Mouse (Mus musculus) layer of hippocampus, adult 11-12 months (tissue): ENCODE data around the gene Dhx37.
"Not testable (repeated sequence)": the region's sequence is repeated elsewhere in the genome, so short reads cannot be mapped to it uniquely, and the experiment has no call there.

ENCODE experiments used
- DNase-seq: peaks from one replicate; pipeline ENCODE4 v3.0.0; 2022; ENCODE audit warnings: low spot score

The Dhx37 gene

DNA sequence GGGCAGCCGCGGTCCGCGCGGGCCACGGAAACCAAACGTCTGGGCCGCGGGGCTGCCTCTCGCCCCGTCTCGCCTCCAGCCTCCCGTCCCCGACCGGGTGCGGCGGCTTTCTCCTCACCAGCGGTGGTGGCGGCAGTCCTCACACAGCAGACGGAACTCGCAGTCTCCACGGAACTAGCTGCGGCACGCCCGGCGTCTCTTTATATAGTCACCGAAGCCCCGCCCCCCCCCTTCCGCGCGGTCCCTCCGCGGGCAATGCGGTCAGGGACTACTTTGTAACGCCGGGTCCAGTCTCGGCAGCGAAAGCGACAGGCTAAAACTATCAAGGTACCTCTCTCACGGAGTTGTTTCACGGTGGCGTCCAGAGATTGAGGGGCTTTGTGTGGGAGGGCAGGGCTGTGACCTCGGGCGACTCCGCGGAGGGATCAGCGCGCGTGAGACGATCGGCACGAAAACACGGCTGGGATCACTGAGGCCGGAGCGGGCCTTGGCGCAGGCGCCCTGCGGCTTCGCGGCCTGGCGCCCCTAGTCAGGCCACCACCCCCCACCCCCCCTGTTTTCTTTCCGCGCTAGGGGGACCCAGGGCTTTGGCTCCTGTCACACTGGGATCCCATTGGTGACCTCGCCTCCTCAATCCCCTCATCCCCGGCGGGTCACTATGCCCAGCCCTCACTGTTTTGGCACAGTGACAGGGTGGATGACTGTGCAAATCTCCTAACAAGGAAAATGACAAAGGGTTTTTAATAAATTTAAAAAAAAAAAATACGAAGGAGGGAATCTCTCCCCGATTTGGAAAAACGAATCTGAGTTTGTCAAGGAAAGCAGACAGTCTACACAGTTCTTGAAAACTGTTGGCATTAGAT is 44.1 kb downstream of the Dhx37 start, which contains the start of gene Ubc:
Ubc (minus strand) TSS at position 624 of the 863 bp plus-strand sequence.
- DNase-seq, result peak; percentile 92

DNA sequence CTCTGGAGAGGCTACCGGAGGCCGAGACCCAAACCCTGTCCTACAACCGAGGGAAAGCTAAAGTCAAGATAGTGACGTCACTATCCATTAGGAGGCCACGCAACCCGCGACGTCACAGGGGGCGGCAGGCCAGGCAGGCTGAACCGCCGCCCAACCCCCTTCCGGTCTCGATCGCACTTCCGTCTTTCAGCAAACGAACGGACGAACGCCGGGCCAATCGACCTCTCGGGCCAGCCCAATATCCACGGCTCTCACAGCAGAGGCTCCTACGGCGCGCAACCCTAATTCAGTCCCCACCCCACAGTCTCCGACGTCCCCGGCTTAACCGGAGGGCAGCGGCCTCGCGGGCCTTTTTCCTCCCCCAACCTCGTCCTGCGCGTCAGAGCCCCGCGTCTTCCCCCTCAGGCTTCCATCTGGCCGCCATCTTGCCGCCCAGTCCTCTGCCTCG is 44.8 kb downstream of the Dhx37 start, which contains the start of gene Gm10382:
Gm10382 (plus strand) TSS at position 192 of the 448 bp plus-strand sequence.
- DNase-seq, result peak; percentile 86

DNA sequence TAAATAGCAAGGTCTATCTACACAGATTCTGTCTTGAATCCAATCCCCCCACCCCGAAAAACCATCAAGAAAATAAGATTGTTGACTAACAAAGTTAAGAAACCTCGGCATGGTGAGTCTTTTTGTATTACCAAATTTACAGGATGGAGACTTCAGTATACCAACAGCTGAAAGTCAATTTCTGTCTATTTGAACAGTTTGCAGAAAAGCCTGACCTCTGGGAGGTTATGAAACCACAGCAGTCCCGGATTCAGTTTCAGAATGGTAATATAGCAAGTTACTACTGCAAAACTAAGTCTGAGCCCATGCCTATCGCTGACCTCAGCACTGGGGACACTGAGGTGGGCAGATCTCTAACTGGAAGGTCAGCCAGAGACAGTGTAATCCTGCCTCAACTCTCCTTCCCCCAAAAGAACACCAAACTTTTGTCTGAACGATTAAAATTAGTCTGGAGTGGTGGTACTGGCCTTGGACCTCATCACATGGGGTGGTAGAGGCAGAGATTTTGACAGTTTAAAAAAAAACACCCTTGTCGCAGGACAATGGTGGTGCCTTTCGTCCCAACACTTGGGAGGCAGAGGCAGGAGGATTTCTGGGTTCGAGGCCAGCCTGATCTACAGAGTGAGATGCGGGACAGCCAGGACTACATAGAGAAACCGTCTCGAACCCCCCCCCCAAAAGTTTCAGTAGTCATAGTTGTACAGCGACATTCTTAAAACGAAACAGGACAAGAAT is 45.4 kb downstream of the Dhx37 start:
- DNase-seq, result no peak

DNA sequence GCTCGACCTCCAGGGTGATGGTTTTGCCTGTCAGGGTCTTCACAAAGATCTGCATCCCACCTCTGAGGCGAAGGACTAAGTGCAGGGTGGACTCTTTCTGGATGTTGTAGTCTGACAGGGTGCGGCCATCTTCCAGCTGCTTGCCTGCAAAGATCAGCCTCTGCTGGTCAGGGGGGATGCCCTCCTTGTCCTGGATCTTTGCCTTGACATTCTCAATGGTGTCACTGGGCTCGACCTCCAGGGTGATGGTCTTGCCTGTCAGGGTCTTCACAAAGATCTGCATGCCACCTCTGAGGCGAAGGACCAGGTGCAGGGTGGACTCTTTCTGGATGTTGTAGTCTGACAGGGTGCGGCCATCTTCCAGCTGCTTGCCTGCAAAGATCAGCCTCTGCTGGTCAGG is 46.6 kb downstream of the Dhx37 start:
- DNase-seq, result not testable (repeated sequence)

DNA sequence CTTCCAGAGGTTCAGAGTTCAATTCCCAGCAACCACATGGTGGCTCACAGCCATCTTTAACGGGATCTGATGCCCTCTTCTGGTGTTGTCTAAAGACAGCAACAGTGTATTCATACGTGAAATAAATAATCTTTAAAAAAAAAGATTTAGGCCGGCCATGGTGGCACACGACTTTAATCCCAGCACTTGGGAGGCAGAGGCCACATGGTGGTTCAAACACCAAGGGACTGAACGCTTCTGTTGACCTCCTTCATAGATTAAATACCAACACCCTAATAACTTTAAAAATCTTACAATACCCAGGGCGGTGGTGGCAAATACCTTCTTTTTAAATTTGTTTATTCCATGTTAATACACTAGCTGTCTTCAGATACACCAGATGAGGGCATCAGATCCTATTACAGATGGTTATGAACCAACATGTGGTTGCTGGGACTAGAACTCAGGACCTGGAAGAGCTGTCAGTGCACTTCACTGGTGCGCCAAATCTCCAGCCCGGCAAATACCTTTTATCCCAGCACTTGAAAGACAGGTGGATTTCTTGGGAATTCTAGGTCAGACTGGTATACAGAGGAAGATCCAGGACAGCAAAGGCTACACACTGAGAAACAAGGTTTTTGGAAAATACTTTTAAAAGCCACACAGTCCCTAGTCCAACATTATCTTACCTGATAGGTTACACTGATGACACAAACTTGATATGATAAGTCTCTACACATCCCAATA is 48.5 kb downstream of the Dhx37 start:
- DNase-seq, result no peak

DNA sequence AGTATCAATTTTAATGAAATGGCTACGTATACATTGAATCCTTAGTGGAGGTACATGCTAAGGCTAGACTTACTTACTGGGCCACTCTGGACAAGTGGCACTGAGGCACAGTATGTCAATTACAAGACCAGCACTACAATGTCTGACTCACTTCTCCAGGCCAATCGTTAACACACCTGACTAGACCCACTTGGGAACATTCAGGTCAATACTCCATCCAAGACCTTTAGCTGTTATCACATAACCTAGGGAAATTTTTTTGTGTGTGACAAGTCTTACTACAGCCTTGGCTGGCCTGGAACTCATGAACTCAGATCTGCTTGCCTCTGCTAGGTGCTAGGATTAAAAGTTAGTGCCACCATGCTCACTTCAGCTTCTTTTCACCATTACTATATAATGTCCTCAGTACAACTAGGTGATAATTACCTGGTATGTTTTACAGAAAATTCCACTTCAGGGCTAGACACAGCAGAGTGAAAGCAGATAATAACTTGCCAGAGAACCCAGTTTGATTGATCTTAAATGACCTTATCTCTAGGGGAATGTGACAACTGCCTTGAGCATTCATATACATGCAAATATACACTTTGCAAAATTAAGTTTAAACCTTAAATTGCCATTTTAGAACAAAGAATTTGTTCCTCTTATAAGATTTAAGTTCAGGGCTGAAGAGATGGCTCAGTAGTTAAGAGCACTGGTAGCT is 49.3 kb downstream of the Dhx37 start:
- no peak for DNase-seq

DNA sequence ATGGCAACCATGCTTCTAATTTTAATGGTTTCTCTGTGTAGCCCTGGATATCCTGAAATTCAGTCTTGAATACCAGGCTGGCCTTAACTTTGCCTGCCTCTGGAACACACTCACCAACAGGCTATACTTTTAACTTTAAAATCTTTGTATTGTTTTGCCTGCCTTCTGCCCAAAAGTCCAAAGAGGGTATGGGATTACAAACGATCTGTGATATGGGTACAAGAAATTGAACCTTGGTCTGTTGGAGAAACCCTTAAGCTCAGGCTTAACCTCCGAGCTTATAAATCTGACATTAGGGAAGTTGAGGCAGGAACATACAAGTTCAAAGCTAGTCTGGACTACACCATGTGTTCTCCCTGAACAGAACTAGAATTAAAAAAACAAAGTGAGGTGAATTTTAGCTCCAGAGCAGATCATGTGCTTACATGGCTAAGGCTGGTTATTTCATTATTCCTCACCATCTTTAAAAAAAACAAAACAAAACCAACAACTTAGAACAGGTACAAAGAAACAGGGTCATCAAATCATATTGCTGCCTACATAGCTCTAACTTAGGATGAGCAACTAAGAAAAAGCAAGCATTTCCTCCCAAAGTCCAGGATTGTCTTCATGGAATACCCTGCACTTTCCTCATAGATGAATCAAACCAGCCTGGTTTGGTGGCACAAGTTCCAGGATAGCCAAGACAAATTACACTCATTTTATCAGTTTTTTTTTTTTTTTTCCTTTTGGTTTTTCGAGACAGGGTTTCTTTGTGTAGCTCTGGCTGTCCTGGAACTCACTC is 50.1 kb downstream of the Dhx37 start:
- no peak for DNase-seq

DNA sequence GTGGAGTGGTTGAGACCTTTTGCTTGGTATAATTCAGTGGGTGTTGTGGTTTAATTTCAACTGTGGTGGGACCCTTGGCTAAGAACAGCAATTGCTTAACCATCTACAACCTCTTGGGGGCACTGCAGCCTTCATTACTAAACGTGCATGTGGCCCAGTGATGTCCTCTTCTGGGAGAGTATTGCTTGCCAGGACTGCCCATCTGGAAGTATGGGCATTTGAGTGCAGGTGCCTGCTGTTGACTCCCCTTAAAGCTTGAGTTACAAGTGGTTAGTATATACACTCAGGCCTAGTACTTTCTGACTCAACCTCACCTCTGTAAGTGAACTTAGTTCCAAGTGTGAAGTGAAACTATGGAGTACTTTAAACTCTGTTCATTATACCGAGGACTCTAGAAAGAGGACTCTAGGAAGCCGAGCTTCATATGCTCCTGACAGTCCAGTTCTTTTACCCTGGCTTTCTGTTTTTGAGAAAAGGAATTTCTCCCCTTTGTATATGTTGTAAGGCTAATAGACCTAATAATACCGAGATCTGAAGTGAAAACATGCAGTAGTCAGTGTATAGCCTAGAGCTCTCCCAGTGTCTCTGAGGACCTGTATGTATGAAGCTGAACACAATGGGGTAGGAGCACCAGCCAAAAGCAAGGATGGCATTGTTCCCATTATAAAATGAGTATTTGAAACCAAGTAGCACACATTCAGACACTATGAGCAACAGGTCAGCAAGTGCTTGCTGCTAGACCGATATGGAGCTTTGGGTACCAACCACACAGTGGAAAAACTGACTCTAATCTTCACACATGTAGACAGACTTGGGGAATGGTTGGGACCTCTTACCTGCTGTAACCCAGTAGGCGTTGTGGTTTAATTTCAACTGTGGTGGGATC is 51.0 kb downstream of the Dhx37 start:
- DNase-seq, result peak; percentile 72

DNA sequence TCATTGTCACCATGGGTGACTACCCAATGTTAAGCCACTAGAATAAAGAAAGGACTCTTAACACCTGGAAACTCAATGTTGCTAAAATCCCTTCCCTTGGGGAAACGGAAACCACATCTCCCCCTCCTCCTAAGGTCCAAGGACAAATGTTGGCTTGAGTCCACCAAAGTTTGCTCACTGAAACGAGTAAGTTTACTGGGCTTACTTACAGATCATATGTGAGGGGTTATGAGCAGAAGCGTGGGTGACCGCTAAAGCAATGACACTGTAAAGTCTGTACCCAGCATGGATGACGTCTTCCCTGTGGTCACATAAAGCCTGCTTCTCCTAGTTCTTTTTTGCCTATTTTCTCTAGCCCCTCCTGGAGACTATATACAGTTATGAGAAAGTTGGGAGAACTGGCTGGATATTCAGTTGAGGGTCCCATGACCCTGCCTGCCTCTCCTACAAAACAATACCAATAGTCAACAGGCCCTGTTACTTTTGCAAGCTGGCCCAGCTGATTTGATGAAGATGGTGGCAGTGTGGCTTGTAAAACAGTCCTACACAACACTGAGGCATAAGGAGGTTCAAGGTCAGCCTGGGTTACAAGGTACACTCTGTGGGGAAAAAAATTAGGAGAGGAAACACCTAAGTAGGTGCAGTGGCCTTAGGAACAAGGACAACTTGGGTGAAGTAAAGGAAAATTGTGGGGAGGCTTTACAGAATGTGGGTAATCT is 51.8 kb downstream of the Dhx37 start:
- DNase-seq, result no peak

DNA sequence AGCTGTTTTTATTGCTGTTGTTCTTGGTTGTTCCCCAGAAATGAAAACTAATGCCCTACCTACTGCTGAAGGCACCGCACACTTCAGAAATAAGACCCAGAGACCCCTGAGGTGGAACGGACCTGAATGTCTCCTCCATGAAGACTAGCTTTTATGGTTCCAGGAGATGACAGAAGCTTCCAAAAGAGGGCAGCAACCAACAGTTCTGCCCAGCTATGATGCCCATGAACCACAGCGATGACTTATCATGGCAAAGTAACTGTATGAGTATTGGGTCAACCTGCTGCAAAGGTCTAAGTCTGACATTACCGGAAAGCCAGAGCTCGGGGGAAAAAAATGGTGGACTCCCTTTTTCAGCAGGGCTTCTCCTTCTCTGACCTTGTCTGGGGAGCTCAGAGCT is 55.0 kb downstream of the Dhx37 start:
- DNase-seq, result no peak

DNA sequence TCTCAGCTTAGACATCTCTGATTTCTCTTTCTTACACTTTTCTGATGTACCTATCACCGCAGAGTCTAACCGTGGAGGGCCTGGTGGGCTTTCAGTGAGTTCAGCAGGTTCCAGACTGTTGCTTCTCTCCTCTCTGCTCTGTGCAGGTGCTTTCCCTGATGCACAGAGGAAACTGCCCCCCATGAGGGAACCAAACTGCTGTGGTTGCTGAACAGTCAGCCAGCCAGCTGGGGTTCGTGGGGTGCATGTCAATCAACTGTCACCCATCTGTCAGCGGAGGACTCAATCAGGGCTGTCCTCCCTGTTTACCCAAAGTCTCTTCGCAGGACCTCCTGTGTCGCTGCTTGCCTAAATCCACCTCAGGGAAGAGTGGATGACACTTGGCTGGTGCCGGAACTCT is 56.7 kb downstream of the Dhx37 start:
- no peak for DNase-seq

DNA sequence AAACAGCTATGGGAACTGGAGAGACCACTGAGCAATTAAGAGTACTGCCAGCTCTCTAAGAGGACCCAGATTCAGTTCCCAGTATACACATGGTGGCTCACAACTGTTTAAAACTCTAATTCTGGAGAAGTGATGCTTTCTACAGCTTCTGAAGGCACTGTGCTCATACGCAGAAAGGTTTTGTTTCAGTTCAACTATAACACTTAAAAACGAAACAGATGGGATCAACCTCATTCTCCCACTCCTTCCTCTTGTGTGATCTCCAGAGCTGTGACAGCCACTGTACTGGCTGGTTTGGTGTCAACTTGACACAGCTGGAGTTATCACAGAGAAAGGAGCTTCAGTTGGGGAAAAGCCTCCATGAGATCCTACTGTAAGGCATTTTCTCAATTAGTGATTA is 58.0 kb downstream of the Dhx37 start:
- DNase-seq, result no peak

DNA sequence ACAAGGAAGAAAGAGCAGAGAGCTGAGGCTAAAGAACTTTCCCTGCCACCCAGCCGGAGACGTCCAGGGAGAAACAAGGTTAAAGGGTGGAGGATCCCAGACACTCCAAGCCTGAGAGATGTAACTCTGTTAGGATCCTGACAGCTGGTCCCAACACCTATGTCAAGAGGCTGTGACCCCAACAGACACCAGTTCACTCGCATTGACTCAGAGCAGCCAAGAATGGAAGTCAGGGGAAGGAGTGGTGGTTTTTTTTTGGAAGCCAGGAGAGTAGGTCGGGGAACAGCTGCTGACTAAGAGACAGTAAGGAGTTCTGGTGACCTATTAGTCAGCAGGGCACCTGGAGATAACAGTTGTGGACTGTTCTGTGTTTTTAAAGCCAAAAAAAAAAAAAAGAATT is 61.9 kb downstream of the Dhx37 start:
- DNase-seq, result no peak

DNA sequence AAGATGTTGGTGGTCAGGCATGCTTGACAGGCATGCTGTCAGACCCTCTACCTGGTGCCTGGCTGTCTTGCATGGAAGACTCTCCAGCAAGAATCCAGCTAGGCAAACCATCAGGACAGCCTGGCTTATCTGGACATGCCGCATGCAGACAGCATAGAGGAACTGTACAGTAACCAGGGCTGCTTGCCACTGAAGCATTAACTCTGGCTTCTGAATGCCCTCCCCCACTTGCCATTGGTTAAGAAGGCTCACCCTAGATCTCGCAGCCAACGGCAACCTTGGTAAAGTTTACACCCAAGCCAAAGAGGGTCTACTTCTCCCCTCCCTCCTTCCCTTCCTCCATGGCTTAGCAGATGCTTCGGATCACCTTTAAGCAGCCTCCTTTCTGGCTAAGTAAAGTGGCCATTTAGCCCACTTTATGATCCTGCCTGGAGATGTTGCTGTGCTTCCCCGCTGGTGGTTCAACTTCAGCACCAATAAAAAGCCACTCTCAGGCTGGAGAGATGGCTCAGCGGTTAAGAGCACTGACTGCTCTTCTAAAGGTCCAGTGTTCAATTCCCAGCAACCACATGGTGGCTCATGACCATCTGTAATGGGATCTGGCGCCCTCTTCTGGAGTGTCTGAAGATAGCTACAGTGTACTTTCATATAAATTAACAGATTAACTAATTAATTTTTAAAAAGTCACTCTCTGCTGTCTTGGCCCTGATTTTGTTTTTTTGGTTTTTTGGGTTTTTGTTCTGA is 62.8 kb downstream of the Dhx37 start:
- no peak for DNase-seq

DNA sequence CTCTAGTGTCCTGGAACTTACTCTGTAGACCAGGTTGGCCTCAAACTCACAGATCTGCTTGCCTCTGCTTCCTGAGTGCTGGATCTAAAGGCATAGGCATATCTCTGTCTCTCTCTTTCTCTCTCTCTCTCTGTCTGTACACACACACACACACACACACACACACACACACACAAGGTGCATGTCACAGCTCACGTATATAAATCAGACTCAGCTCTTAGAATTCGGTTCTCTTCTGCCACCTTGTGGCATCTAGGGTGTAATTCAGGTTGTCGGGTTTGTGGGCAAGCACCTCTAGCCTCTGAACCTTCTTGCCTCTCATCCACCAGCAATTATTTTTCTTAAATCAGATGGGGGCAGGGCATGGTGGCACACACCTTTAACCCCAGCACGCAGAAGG is 65.4 kb downstream of the Dhx37 start:
- peak; percentile 76 for DNase-seq

DNA sequence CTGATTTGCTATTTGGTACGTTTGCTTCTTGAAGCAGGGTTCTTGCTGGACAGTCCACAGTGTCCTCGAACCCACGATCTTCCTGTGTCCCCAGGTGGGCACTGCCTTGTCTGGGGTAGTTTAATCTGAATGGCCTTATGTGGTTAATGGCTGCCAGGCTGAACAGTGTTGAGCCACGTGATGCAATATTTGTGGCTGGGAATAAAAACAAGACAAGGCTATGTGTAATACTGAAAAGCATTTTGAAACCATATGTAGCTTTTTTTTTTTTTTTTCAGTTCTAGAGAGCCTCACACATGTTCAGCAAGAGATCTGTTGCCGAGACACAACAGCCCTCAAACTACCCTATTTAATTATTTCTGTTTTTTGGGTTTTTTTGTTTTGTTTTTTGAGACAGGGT is 65.8 kb downstream of the Dhx37 start:
- no peak for DNase-seq

DNA sequence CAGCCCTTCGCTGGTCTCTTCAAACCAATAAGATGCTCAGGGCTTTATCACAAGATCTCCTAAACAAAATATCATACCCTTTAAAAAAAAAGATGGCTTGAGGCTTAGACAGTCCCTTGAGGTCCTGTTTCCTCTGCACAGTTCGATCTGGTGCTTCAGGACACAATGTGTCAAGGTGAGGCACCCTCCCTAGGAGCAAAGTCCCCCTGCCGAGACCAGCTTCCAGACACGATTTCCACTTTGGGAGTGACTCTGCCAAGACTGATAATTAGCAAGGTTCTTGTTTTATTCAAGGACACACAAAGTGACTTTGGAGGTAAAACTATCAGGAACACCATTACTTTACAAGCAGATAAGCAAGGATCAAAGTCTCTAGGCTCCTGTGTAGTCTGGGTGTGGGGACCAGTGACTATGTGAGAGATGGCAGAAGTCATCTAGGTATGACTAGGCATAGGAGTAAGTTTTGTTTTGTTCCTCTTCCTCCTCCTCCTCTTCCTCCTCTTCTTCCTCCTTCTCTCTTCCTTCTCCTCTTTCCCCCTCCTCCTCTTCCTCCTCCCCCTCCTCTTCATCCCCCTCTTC is 69.0 kb downstream of the Dhx37 start:
- DNase-seq, result no peak

DNA sequence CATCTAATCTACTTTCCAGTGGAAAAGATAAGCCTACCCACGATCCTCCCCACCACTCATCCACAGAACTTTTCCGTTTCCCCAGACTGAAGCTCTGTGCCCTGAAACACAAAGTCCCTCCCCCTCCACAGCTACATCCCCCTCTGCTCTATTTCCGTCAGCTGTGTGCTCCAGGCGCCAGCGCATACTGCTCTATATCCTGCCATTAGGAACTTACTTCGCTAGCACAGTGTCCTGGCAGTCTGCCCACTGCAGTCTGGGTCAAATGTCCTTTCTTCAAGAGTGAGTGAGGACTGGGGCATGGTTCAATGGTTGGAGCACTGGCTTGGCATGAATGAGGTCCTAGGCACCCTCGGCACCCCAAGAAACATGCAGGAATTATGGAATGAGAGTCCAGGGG is 70.0 kb downstream of the Dhx37 start:
- peak; percentile 33 for DNase-seq
